Mouse (Mus musculus): ENCODE results near the gene Chpt1. TPM values are rescaled to one million over a fixed set of nuclear protein-coding genes. Genes with fewer than 3 reads are reported as not detected.

The Chpt1 gene
- polyA plus RNA-seq, 1 experiment from 2014 or later: 2.6 TPM

- H3K4me1 ChIP-seq (ENCODE audit: control insufficient read depth, low read depth, low read length): no peaks in the 10 kb centered on the region
- H3K4me2 ChIP-seq (ENCODE audit: low read depth, low read length): no peak overlapping the region
- no peaks in the 10 kb centered on the region for H3K36me3 ChIP-seq (ENCODE audit: control insufficient read depth, insufficient read depth)
- H3K27me3 ChIP-seq (ENCODE audit: control insufficient read depth, insufficient read depth, low read depth, low read length): no peaks in the 10 kb centered on the region
- no peak overlapping the region for H3K27ac ChIP-seq (ENCODE audit: low read length)
- no peak overlapping the region for H3K9ac ChIP-seq (ENCODE audit: low read depth, low read length)
- no peak overlapping the region for H3K4me3 ChIP-seq (ENCODE audit: low read depth, low read length)
- WGBS (ENCODE audit: insufficient replicate concordance): 67% methylated on average over 19 of the region's 19 CpGs
- no peak for ATAC-seq (ENCODE audit: low read depth)
- no peaks in the 10 kb centered on the region for H3K9me3 ChIP-seq (replicated peaks; ENCODE audit: control insufficient read depth, low read length)
Observed at GRCm38 (mm10) chr10:88420655-88421435, 83.0 kb downstream of the Chpt1 start.

GRCm38 (mm10) chr10:88420141-88420541 is 83.7 kb downstream of the Chpt1 start:
- H3K4me3 ChIP-seq (ENCODE audit: low read depth, low read length): no peak overlapping the region
- H3K36me3 ChIP-seq (ENCODE audit: control insufficient read depth, insufficient read depth): no peaks in the 10 kb centered on the region
- 64% methylated on average over 11 of the region's 11 CpGs for WGBS (ENCODE audit: insufficient replicate concordance)

GRCm38 (mm10) chr10:88417686-88418085 is 86.2 kb downstream of the Chpt1 start:
- no peaks in the 10 kb centered on the region for H3K36me3 ChIP-seq (ENCODE audit: control insufficient read depth, insufficient read depth)
- H3K9ac ChIP-seq (ENCODE audit: low read depth, low read length): no peak overlapping the region
- WGBS (ENCODE audit: insufficient replicate concordance): 65% methylated on average over 5 of the region's 5 CpGs
- no peak overlapping the region for H3K4me3 ChIP-seq (ENCODE audit: low read depth, low read length)
- no peaks in the 10 kb centered on the region for H3K27me3 ChIP-seq (ENCODE audit: control insufficient read depth, insufficient read depth, low read depth, low read length)
- no peaks in the 10 kb centered on the region for H3K4me1 ChIP-seq (ENCODE audit: control insufficient read depth, low read depth, low read length)
- no peaks in the 10 kb centered on the region for H3K9me3 ChIP-seq (replicated peaks; ENCODE audit: control insufficient read depth, low read length)
- no peak overlapping the region for H3K27ac ChIP-seq (ENCODE audit: low read length)
- no peak for ATAC-seq (ENCODE audit: low read depth)
- no peak overlapping the region for H3K4me2 ChIP-seq (ENCODE audit: low read depth, low read length)

More at GRCm38 (mm10) chr10:88420141-88420541, 83.7 kb downstream of the Chpt1 start:
- Histone ChIP-seq H3K9ac (ENCODE audit: low read depth, low read length) (no peak overlapping the region), H3K4me1 (ENCODE audit: control insufficient read depth, low read depth, low read length) (no peaks in the 10 kb centered on the region), H3K4me2 (ENCODE audit: low read depth, low read length) (no peak overlapping the region), H3K27me3 (ENCODE audit: control insufficient read depth, insufficient read depth, low read depth, low read length) (no peaks in the 10 kb centered on the region), H3K27ac (ENCODE audit: low read length) (no peak overlapping the region), H3K9me3 (replicated peaks; ENCODE audit: control insufficient read depth, low read length) (no peaks in the 10 kb centered on the region)
- no peak for ATAC-seq (ENCODE audit: low read depth)

GRCm38 (mm10) chr10:88412290-88412995 is 91.4 kb downstream of the Chpt1 start:
- Histone ChIP-seq H3K4me2 (ENCODE audit: low read depth, low read length) (no peak overlapping the region), H3K36me3 (ENCODE audit: control insufficient read depth, insufficient read depth) (no peaks in the 10 kb centered on the region), H3K27ac (ENCODE audit: low read length) (no peak overlapping the region), H3K27me3 (ENCODE audit: control insufficient read depth, insufficient read depth, low read depth, low read length) (no peaks in the 10 kb centered on the region), H3K9ac (ENCODE audit: low read depth, low read length) (no peak overlapping the region), H3K4me3 (ENCODE audit: low read depth, low read length) (no peak overlapping the region), H3K9me3 (replicated peaks; ENCODE audit: control insufficient read depth, low read length) (no peaks in the 10 kb centered on the region), H3K4me1 (ENCODE audit: control insufficient read depth, low read depth, low read length) (no peaks in the 10 kb centered on the region)
- 75% methylated on average over 17 of the region's 17 CpGs for WGBS (ENCODE audit: insufficient replicate concordance)
- no peak for ATAC-seq (ENCODE audit: low read depth)

- H3K4me2 ChIP-seq (ENCODE audit: low read depth, low read length): no peak overlapping the region
- no peak overlapping the region for H3K27ac ChIP-seq (ENCODE audit: low read length)
- H3K9ac ChIP-seq (ENCODE audit: low read depth, low read length): no peak overlapping the region
- H3K9me3 ChIP-seq (replicated peaks; ENCODE audit: control insufficient read depth, low read length): no peaks in the 10 kb centered on the region
- 31% methylated on average over 2 of the region's 2 CpGs for WGBS (ENCODE audit: insufficient replicate concordance)
- no peaks in the 10 kb centered on the region for H3K27me3 ChIP-seq (ENCODE audit: control insufficient read depth, insufficient read depth, low read depth, low read length)
- H3K4me1 ChIP-seq (ENCODE audit: control insufficient read depth, low read depth, low read length): no peaks in the 10 kb centered on the region
- no peak overlapping the region for H3K4me3 ChIP-seq (ENCODE audit: low read depth, low read length)
- ATAC-seq (ENCODE audit: low read depth): no peak
- no peaks in the 10 kb centered on the region for H3K36me3 ChIP-seq (ENCODE audit: control insufficient read depth, insufficient read depth)
Observed at GRCm38 (mm10) chr10:88409751-88410150, 94.1 kb downstream of the Chpt1 start.

GRCm38 (mm10) chr10:88407875-88408631 is 95.8 kb downstream of the Chpt1 start:
- Histone ChIP-seq H3K9me3 (replicated peaks; ENCODE audit: control insufficient read depth, low read length) (no peaks in the 10 kb centered on the region), H3K9ac (ENCODE audit: low read depth, low read length) (no peak overlapping the region), H3K27ac (ENCODE audit: low read length) (no peak overlapping the region), H3K4me3 (ENCODE audit: low read depth, low read length) (no peak overlapping the region), H3K4me2 (ENCODE audit: low read depth, low read length) (no peak overlapping the region), H3K27me3 (ENCODE audit: control insufficient read depth, insufficient read depth, low read depth, low read length) (no peaks in the 10 kb centered on the region), H3K4me1 (ENCODE audit: control insufficient read depth, low read depth, low read length) (no peaks in the 10 kb centered on the region), H3K36me3 (ENCODE audit: control insufficient read depth, insufficient read depth) (no peaks in the 10 kb centered on the region)
- WGBS (ENCODE audit: insufficient replicate concordance): 73% methylated on average over 12 of the region's 12 CpGs
- ATAC-seq (ENCODE audit: low read depth): no peak

- H3K9me3 ChIP-seq (replicated peaks; ENCODE audit: control insufficient read depth, low read length): no peaks in the 10 kb centered on the region
- no peaks in the 10 kb centered on the region for H3K36me3 ChIP-seq (ENCODE audit: control insufficient read depth, insufficient read depth)
- H3K4me3 ChIP-seq (ENCODE audit: low read depth, low read length): no peak overlapping the region
- 75% methylated on average over 7 of the region's 7 CpGs for WGBS (ENCODE audit: insufficient replicate concordance)
- no peaks in the 10 kb centered on the region for H3K27me3 ChIP-seq (ENCODE audit: control insufficient read depth, insufficient read depth, low read depth, low read length)
- H3K9ac ChIP-seq (ENCODE audit: low read depth, low read length): no peak overlapping the region
- no peak overlapping the region for H3K4me2 ChIP-seq (ENCODE audit: low read depth, low read length)
- no peaks in the 10 kb centered on the region for H3K4me1 ChIP-seq (ENCODE audit: control insufficient read depth, low read depth, low read length)
- H3K27ac ChIP-seq (ENCODE audit: low read length): no peak overlapping the region
- no peak for ATAC-seq (ENCODE audit: low read depth)
Observed at GRCm38 (mm10) chr10:88405812-88406211, 98.1 kb downstream of the Chpt1 start.

GRCm38 (mm10) chr10:88404220-88404619 is 99.7 kb downstream of the Chpt1 start:
- 60% methylated on average over 6 of the region's 6 CpGs for WGBS (ENCODE audit: insufficient replicate concordance)
- ATAC-seq (ENCODE audit: low read depth): no peak
- no peaks in the 10 kb centered on the region for H3K27me3 ChIP-seq (ENCODE audit: control insufficient read depth, insufficient read depth, low read depth, low read length)

More at GRCm38 (mm10) chr10:88404220-88404619, 99.7 kb downstream of the Chpt1 start:
- no peaks in the 10 kb centered on the region for H3K36me3 ChIP-seq (ENCODE audit: control insufficient read depth, insufficient read depth)
- H3K27ac ChIP-seq (ENCODE audit: low read length): no peak overlapping the region
- no peak overlapping the region for H3K9ac ChIP-seq (ENCODE audit: low read depth, low read length)
- no peaks in the 10 kb centered on the region for H3K9me3 ChIP-seq (replicated peaks; ENCODE audit: control insufficient read depth, low read length)
- H3K4me3 ChIP-seq (ENCODE audit: low read depth, low read length): no peak overlapping the region
- H3K4me1 ChIP-seq (ENCODE audit: control insufficient read depth, low read depth, low read length): no peaks in the 10 kb centered on the region
- no peak overlapping the region for H3K4me2 ChIP-seq (ENCODE audit: low read depth, low read length)

Data from liver, embryonic 16.5 days (tissue).